Mouse (Mus musculus): ENCODE measurements around the gene Ciart. TPM values are rescaled to one million over a fixed set of nuclear protein-coding genes. Genes with fewer than 3 reads are reported as not detected.

Gene Ciart
- total and polyA plus RNA-seq, 2 experiments from 2014 or later: 4.3 to 11.4 TPM

- TF ChIP-seq CTCF (IDR thresholded peaks at IDR 0.05; ENCODE audit: low read depth): no peak
- H3K36me3 ChIP-seq (ENCODE audit: insufficient read depth, low read length): peaks cover 32% of the 10 kb centered on the region
- no peaks in the 10 kb centered on the region for H3K27me3 ChIP-seq (ENCODE audit: insufficient read depth, low read length)
- H3K4me1 ChIP-seq (ENCODE audit: insufficient read depth, low read length): no peaks in the 10 kb centered on the region
- H3K27ac ChIP-seq: no peak overlapping the region
- H3K9ac ChIP-seq (replicated peaks; ENCODE audit: low read length): no peak overlapping the region
- no peak for DNase-seq (ENCODE audit: low spot score)
- H3K4me2 ChIP-seq (ENCODE audit: low read depth, low read length): no peak overlapping the region
- ATAC-seq: no peak
- H3K4me3 ChIP-seq (ENCODE audit: low read length): no peak overlapping the region
- H3K9me3 ChIP-seq (ENCODE audit: low read length): no peaks in the 10 kb centered on the region
- WGBS: 98% methylated on average over 4 of the region's 4 CpGs
Observed at GRCm38 (mm10) chr3:95829053-95829452, 53.0 kb downstream of the Ciart start.

Other genes starting within 250 kb of the Ciart start
- gene Mcl1, start 223.5 kb downstream of the Ciart start, total RNA-seq (2014; rRNA removed): 110 and 126 TPM in 2 replicates
- gene Mcl1, start 223.5 kb downstream of the Ciart start, polyA plus RNA-seq (2015; fragmentation: Nextera tagmentation; extraction: Ambion mirVana): 38.8 and 41.5 TPM in 2 replicates
- gene Adamtsl4, start 194.3 kb downstream of the Ciart start, total RNA-seq (2014; rRNA removed): 1.0 and 1.6 TPM in 2 replicates
- 1.4 and 2.1 TPM in 2 replicates for gene Adamtsl4, start 194.3 kb downstream of the Ciart start, polyA plus RNA-seq (2015; fragmentation: Nextera tagmentation; extraction: Ambion mirVana)
- gene Ecm1, start 142.7 kb downstream of the Ciart start, total RNA-seq (2014; rRNA removed): 11.4 and 14.3 TPM in 2 replicates
- 8.9 and 11.4 TPM in 2 replicates for gene Ecm1, start 142.7 kb downstream of the Ciart start, polyA plus RNA-seq (2015; fragmentation: Nextera tagmentation; extraction: Ambion mirVana)
- 32.8 and 40.3 TPM in 2 replicates for gene Tars2, start 122.0 kb downstream of the Ciart start, total RNA-seq (2014; rRNA removed)
- gene Tars2, start 122.0 kb downstream of the Ciart start, polyA plus RNA-seq (2015; fragmentation: Nextera tagmentation; extraction: Ambion mirVana): 39.5 and 40.9 TPM in 2 replicates
- 22.7 and 24.3 TPM in 2 replicates for gene Rprd2, start 63.4 kb downstream of the Ciart start, total RNA-seq (2014; rRNA removed)
- gene Rprd2, start 63.4 kb downstream of the Ciart start, polyA plus RNA-seq (2015; fragmentation: Nextera tagmentation; extraction: Ambion mirVana): 20.3 and 21.2 TPM in 2 replicates
- gene Prpf3, start 26.4 kb downstream of the Ciart start, total RNA-seq (2014; rRNA removed): 2.6 and 7.7 TPM in 2 replicates
- gene Prpf3, start 26.4 kb downstream of the Ciart start, polyA plus RNA-seq (2015; fragmentation: Nextera tagmentation; extraction: Ambion mirVana): 22.6 and 23.0 TPM in 2 replicates
- gene Mrps21, start 10.7 kb downstream of the Ciart start, total RNA-seq (2014; rRNA removed): 128 and 145 TPM in 2 replicates
- gene Mrps21, start 10.7 kb downstream of the Ciart start, polyA plus RNA-seq (2015; fragmentation: Nextera tagmentation; extraction: Ambion mirVana): 271 and 273 TPM in 2 replicates
- gene BC028528, start 9.8 kb upstream of the Ciart start, total RNA-seq (2014; rRNA removed): 2.6 and 5.5 TPM in 2 replicates
- gene BC028528, start 9.8 kb upstream of the Ciart start, polyA plus RNA-seq (2015; fragmentation: Nextera tagmentation; extraction: Ambion mirVana): 21.3 and 23.3 TPM in 2 replicates
- gene Aph1a, start 11.7 kb upstream of the Ciart start, total RNA-seq (2014; rRNA removed): 75.9 and 99.4 TPM in 2 replicates
- gene Aph1a, start 11.7 kb upstream of the Ciart start, polyA plus RNA-seq (2015; fragmentation: Nextera tagmentation; extraction: Ambion mirVana): 41.1 and 42.2 TPM in 2 replicates
- gene Car14, start 22.4 kb upstream of the Ciart start, total RNA-seq (2014; rRNA removed): 7.5 and 9.4 TPM in 2 replicates
- 16.7 and 17.8 TPM in 2 replicates for gene Car14, start 22.4 kb upstream of the Ciart start, polyA plus RNA-seq (2015; fragmentation: Nextera tagmentation; extraction: Ambion mirVana)
- gene Anp32e, start 47.0 kb upstream of the Ciart start, total RNA-seq (2014; rRNA removed): 26.2 and 27.5 TPM in 2 replicates
- 127 and 128 TPM in 2 replicates for gene Anp32e, start 47.0 kb upstream of the Ciart start, polyA plus RNA-seq (2015; fragmentation: Nextera tagmentation; extraction: Ambion mirVana)
- 45.5 and 57.8 TPM in 2 replicates for gene Plekho1, start 113.8 kb upstream of the Ciart start, total RNA-seq (2014; rRNA removed)
- 37.9 and 39.0 TPM in 2 replicates for gene Plekho1, start 113.8 kb upstream of the Ciart start, polyA plus RNA-seq (2015; fragmentation: Nextera tagmentation; extraction: Ambion mirVana)
- 22.1 and 24.9 TPM in 2 replicates for gene Vps45, start 176.2 kb upstream of the Ciart start, total RNA-seq (2014; rRNA removed)
- gene Vps45, start 176.2 kb upstream of the Ciart start, polyA plus RNA-seq (2015; fragmentation: Nextera tagmentation; extraction: Ambion mirVana): 59.3 and 61.8 TPM in 2 replicates
- gene Otud7b, start 222.3 kb upstream of the Ciart start, total RNA-seq (2014; rRNA removed): 10.1 and 23.6 TPM in 2 replicates
- gene Otud7b, start 222.3 kb upstream of the Ciart start, polyA plus RNA-seq (2015; fragmentation: Nextera tagmentation; extraction: Ambion mirVana): 9.0 and 11.7 TPM in 2 replicates

Measured in hindbrain, postnatal 0 days (tissue).